Mouse (Mus musculus) erythroblast, embryonic 14.5 days (primary cell): ENCODE data around the gene Cadps.

Experiments used
- GATA1 ChIP-seq: IDR thresholded peaks from 2 replicates; pipeline ENCODE4 v1.6.1; 2012; ENCODE audit warnings: low read length, inconsistent platforms, mixed read lengths
- TAL1 ChIP-seq: IDR thresholded peaks from 3 replicates; pipeline ENCODE4 v1.6.1; 2012; ENCODE audit warnings: low read length, inconsistent platforms, mixed read lengths

DNA sequence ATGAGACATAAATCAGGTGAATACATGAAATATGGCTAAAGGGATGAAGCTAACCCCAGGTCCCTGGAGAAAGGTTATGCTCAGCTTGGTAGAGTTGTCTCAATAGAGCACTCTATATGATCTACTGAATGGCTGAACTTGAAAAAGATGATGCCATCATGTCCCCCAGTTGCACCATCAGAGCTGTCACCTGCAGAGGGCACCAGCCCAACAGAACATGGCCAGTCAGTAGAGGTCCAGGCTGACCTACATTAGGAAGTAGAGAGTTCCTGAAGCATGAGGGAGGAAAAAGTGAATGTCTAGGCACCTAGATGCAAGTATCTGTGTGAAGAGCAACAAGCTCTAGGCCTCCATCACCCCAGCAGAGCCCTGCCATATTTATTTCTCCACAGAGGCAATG, 273.6 kb downstream of the Cadps start:
- TF ChIP-seq TAL1 (no peak), GATA1 (no peak)
